12 mouse cellular contexts compared by ENCODE assay signal in genomic region chr6:55465311-55465710, GRCm38 (mm10). TPM values are rescaled to one million over a fixed set of nuclear protein-coding genes. Genes with fewer than 3 reads are reported as not detected.
A peak's percentile ranks its signal among the peaks of the same experiment; 100 is the strongest.
DNase-seq lines count a peak whose midpoint lies in the region; ATAC-seq lines count a peak whose summit lies in the region.
"Had no signal": no experiment of that assay in that cellular context is flagged by ENCODE, and none has a peak within 500 bp of the region (broad histone marks: within the 10 kb centered on the region; RNA-seq: fewer than 3 reads in every experiment).

No protein-coding gene starts in this region.

- no peak for DNase-seq in forebrain, embryonic 10.5 days (ENCODE audit: extremely low spot score, low spot score)
- DNase-seq in lung, postnatal 10 days: peak; percentile 29
- no peak for DNase-seq in lung, adult 18-20 months
- peak; percentile 28 to 49 for DNase-seq in adrenal gland, postnatal 36 days
- DNase-seq in heart, postnatal 10 days: peak; percentile 89 to 92
- DNase-seq in kidney, adult 9 months: no peak
- DNase-seq in testis, postnatal 14 days (ENCODE audit: low spot score): no peak
- DNase-seq: layer of hippocampus, adult 9-11 months; thymus, postnatal 4 days had no signal

- no peak for ATAC-seq in forebrain, embryonic 12.5 days (ENCODE audit: low FRiP score)
- ATAC-seq: intestine, embryonic 16.5 days; Patski had no signal

- 88% methylated on average over 4 of the region's 4 CpGs for WGBS in forebrain, embryonic 10.5 days
- 79% methylated on average over 4 of the region's 4 CpGs for WGBS in forebrain, embryonic 12.5 days

- no peaks in the 10 kb centered on the region for H3K36me3 ChIP-seq in forebrain, embryonic 10.5 days (replicated peaks)
- H3K36me3 ChIP-seq in forebrain, embryonic 12.5 days (replicated peaks): 0 out of 2 replicates have a peak, but pooled peaks cover 3% of the 10 kb centered on the region

- intact Hi-C loops in heart, postnatal 10 days (cut with DNase I): no loop called here

- H3K4me1 ChIP-seq in forebrain, embryonic 10.5 days: peaks cover 16% of the 10 kb centered on the region
- peaks cover 20% of the 10 kb centered on the region for H3K4me1 ChIP-seq in forebrain, embryonic 12.5 days

- H3K9me3 ChIP-seq in forebrain, embryonic 10.5 days: no peaks in the 10 kb centered on the region
- no peaks in the 10 kb centered on the region for H3K9me3 ChIP-seq in forebrain, embryonic 12.5 days

- H3K9ac ChIP-seq in forebrain, embryonic 12.5 days: no peak overlapping the region

- H3K27ac ChIP-seq in forebrain, embryonic 10.5 days: peak overlapping the region; percentile 49
- H3K27ac ChIP-seq in forebrain, embryonic 12.5 days: no peak overlapping the region

- no peak overlapping the region for H3K4me3 ChIP-seq in forebrain, embryonic 10.5 days
- no peak overlapping the region for H3K4me3 ChIP-seq in forebrain, embryonic 12.5 days (replicated peaks)

- no peak overlapping the region for H3K4me2 ChIP-seq in forebrain, embryonic 12.5 days

- H3K27me3 ChIP-seq in forebrain, embryonic 10.5 days (ENCODE audit: poor library complexity, severe bottlenecking): no peaks in the 10 kb centered on the region
- 0 out of 2 replicates have a peak, but pooled peaks cover 3% of the 10 kb centered on the region for H3K27me3 ChIP-seq in forebrain, embryonic 12.5 days
- H3K27me3 ChIP-seq: Patski had no signal

RNA-seq across cellular contexts. Expression of gene Adcyap1r1, which starts 13.5 kb away (rescaled TPM):
- polyA plus RNA-seq in forebrain, embryonic 10.5 days (2016; fragmentation: Nextera tagmentation; extraction: Ambion mirVana): 3.4 and 3.9 TPM in 2 replicates
- 13.4 and 15.7 TPM in 2 replicates for polyA plus RNA-seq in forebrain, embryonic 12.5 days (2016; fragmentation: Nextera tagmentation; extraction: Ambion mirVana)
- 10 to 100 TPM; 23.8 to 35.7 TPM for total RNA-seq in adrenal gland, postnatal 36 days (2021)
- 1 to 10 TPM; 7.7 to 8.3 TPM for total RNA-seq in heart, postnatal 10 days (2021)

Comparison
In these comparisons a context has a peak if more than half of its experiments do, and no peak if none do; other contexts are left out.
1. DNase-seq: peak in lung, postnatal 10 days (single experiment), adrenal gland, postnatal 36 days (2 of 2) and heart, postnatal 10 days (2 of 2); none in forebrain, embryonic 10.5 days (single experiment), lung, adult 18-20 months (0 of 2), kidney, adult 9 months (single experiment) and testis, postnatal 14 days (single experiment).